Mouse (Mus musculus) layer of hippocampus, postnatal 14 days (tissue): ENCODE results near the gene Katnbl1. TPM values are rescaled to one million over a fixed set of nuclear protein-coding genes. Genes with fewer than 3 reads are reported as not detected.

ENCODE experiments used
- DNase-seq, 2 experiments: peaks; one replicate each; pipeline ENCODE4 v3.0.0; 2021 to 2022; ENCODE audit warnings: low spot score in 2 of 2, mixed read lengths in 1 of 2
- total RNA-seq, 2 experiments: library from RNA; stranded (reverse); gene quantifications; 2 replicates each; pipeline ENCODE4 v1.2.3; 2021

Gene Katnbl1
- total RNA-seq, 2 experiments from 2014 or later = 11.2 to 12.0 TPM

DNA sequence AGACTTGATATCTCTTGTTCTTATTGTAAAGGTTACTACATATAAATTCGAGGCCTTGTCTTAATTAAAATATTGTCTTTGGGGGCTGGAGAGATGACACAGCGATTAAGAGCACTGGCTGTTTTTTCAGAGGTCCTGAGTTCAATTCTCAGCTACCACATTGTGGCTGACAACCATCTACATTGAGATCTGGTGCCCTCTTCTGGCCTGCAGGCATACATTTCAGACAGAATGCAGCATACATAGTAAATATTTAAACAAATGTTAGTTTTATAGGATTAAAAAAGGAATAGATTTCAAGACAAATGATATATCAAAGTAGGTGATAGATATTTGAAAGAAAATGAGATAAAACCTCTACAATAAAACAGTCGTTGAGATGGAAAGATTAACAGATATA, 81.5 kb downstream of the Katnbl1 start:
- DNase-seq = no peak

Other genes starting within 250 kb of the Katnbl1 start
- not detected for gene Olfr1316, start 244.2 kb upstream of the Katnbl1 start, total RNA-seq
- not detected for gene Olfr1317, start 238.9 kb upstream of the Katnbl1 start, total RNA-seq
- not detected for gene Olfr1318, start 225.0 kb upstream of the Katnbl1 start, total RNA-seq
- gene Lpcat4, start 139.7 kb upstream of the Katnbl1 start, total RNA-seq = 10 to 100 TPM; 61.9 to 78.3 TPM
- not detected for gene Nutm1, start 119.9 kb upstream of the Katnbl1 start, total RNA-seq
- 10 to 100 TPM; 66.1 to 67.8 TPM for gene Nop10, start 117.3 kb upstream of the Katnbl1 start, total RNA-seq
- gene Slc12a6, start 113.4 kb upstream of the Katnbl1 start, total RNA-seq = 10 to 100 TPM; 84.5 to 95.5 TPM
- gene Gm21985, start 112.9 kb upstream of the Katnbl1 start, total RNA-seq = 1 to 10 TPM in 1 of 2 experiments, under 1 TPM in 1; 0.98 to 1.8 TPM
- gene Emc4, start 11.2 kb upstream of the Katnbl1 start, total RNA-seq = 100 to 1,000 TPM; 160 to 166 TPM
- 10 to 100 TPM; 38.8 to 39.6 TPM for gene Emc7, start 75.8 kb downstream of the Katnbl1 start, total RNA-seq
- 10 to 100 TPM; 10.3 to 12.4 TPM for gene Chrm5, start 101.6 kb downstream of the Katnbl1 start, total RNA-seq
- 1 to 10 TPM; 7.9 to 8.0 TPM for gene Aven, start 113.8 kb downstream of the Katnbl1 start, total RNA-seq